Mouse (Mus musculus) neural tube, embryonic 15.5 days (tissue): ENCODE results near the gene Tmem116. TPM values are rescaled to one million over a fixed set of nuclear protein-coding genes. Genes with fewer than 3 reads are reported as not detected.
"Not testable (repeated sequence)": the region's sequence is repeated elsewhere in the genome, so short reads cannot be mapped to it uniquely, and the experiment has no call there.

Source experiments
- ATAC-seq: fragments of 200-750 bp; cut with Nextera tagmentation; 2 replicates; pipeline ENCODE4 v1.8.0; 2017; ENCODE audit warnings: mild to moderate bottlenecking, moderate TSS enrichment, moderate library complexity; ENCODE audit not compliant: low FRiP score
- H3K27ac ChIP-seq: fragments of 300-500 bp; sonication (generic); replicated peaks from 2 replicates; pipeline ENCODE4 v1.5.1; 2015; ENCODE audit warnings: mild to moderate bottlenecking, inconsistent platforms
- H3K27me3 ChIP-seq: fragments of 300-500 bp; sonication (generic); replicated peaks from 2 replicates; pipeline ENCODE4 v1.6.1; 2015; ENCODE audit warnings: inconsistent platforms
- H3K36me3 ChIP-seq: fragments of 300-500 bp; sonication (generic); 2 replicates; pipeline ENCODE4 v1.6.1; 2015; ENCODE audit warnings: inconsistent platforms
- H3K4me1 ChIP-seq: fragments of 300-500 bp; sonication (generic); 2 replicates; pipeline ENCODE4 v1.6.1; 2015; ENCODE audit warnings: inconsistent platforms
- H3K4me2 ChIP-seq: fragments of 300-500 bp; sonication (generic); 2 replicates; pipeline ENCODE4 v1.6.1; 2015; ENCODE audit warnings: inconsistent platforms, mild to moderate bottlenecking, moderate library complexity
- H3K4me3 ChIP-seq: fragments of 300-500 bp; sonication (generic); replicated peaks from 2 replicates; pipeline ENCODE4 v1.5.1; 2015; ENCODE audit warnings: mild to moderate bottlenecking, inconsistent platforms
- H3K9ac ChIP-seq: fragments of 300-500 bp; sonication (generic); replicated peaks from 2 replicates; pipeline ENCODE4 v1.6.1; 2015; ENCODE audit warnings: mild to moderate bottlenecking, inconsistent platforms
- H3K9me3 ChIP-seq: fragments of 300-500 bp; sonication (generic); replicated peaks from 2 replicates; pipeline ENCODE4 v1.6.1; 2016; ENCODE audit warnings: inconsistent platforms
- WGBS: fragments of 180-500 bp; shearing (Covaris S2); methylation state at CpG from one replicate; pipeline ENCODE4 v1.1.7; 2015; ENCODE audit warnings: mixed read lengths; 5-methylcytosine and 5-hydroxymethylcytosine counted together
- polyA plus RNA-seq: library from polyadenylated mRNA; unstranded; fragments of >200 nt; fragmentation: Nextera tagmentation; extraction: Ambion mirVana; gene quantifications from 2 replicates; pipeline ENCODE4 v1.2.1, GENCODE M21; 2015

Tmem116 gene
- polyA plus RNA-seq, 1 experiment from 2014 or later = 1.8 TPM

DNA sequence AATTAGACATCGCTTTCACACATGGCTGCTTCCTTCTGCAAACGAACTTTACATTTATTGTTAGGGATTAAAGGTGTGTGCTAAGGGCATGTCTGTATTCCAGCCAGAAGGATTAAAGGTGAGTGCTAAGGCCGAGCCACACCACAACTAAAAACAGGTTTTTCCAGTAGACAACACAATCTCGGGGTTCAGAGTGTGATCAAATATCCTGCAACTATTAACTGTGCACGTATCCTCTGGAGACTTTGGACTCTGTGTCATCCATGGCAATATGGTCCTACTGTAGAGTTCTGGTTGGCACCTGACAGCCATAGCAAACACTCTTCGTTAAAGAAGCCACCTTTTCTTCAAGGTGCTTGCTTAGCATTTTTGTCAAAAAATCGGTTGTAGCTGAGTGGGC lies 58.3 kb downstream of the Tmem116 start:
- H3K27me3 ChIP-seq = no peaks in the 10 kb centered on the region
- no peak overlapping the region for H3K4me2 ChIP-seq
- H3K9me3 ChIP-seq = no peaks in the 10 kb centered on the region
- H3K4me3 ChIP-seq = no peak overlapping the region
- H3K27ac ChIP-seq = no peak overlapping the region
- no peak overlapping the region for H3K9ac ChIP-seq
- ATAC-seq = no peak
- no peaks in the 10 kb centered on the region for H3K4me1 ChIP-seq
- WGBS = 81% methylated on average over 7 of the region's 7 CpGs
- H3K36me3 ChIP-seq = no peaks in the 10 kb centered on the region

DNA sequence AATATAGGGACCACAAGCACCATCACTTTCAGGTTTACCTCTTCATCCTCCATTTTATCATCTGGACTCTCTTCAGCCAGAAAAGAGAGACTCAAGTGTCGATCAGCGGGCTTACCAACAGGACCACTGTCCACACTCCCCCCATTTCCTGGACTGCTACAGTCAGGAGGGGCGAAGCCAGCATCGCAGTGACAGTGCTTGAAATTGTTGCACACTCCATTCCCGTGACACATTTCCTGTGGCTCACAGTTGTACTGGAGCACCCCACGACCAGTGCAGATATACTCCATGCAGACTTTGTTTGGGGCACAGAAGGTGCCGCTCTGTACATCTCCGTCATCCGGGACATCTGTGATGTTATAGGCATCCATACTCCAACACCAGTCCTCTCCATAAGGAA lies 67.3 kb downstream of the Tmem116 start:
- Histone ChIP-seq H3K36me3 (peaks cover 37% of the 10 kb centered on the region), H3K4me1 (no peaks in the 10 kb centered on the region), H3K9me3 (no peaks in the 10 kb centered on the region), H3K9ac (no peak overlapping the region), H3K4me2 (no peak overlapping the region), H3K27ac (no peak overlapping the region), H3K27me3 (no peaks in the 10 kb centered on the region), H3K4me3 (no peak overlapping the region)
- ATAC-seq = no peak
- WGBS = 96% methylated on average over 9 of the region's 9 CpGs

DNA sequence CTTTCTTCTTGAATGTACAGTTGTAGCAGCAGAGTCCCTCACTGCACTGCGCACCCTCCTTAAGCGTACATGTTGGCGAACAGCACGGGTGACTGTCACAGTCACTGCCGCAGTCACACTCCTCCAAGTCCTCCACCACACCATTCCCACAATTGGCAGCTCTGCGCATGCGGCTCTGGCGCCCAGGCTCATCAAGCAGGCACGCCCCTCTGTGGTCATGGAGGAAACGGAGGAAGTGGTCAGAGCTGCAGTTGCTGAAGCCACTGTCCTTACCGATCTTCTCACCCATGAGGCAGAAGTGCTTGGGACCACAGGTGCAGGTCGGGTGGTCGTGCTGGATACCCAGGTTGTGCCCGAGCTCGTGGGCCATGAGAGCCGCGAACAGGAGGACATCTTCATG lies 68.1 kb downstream of the Tmem116 start:
- H3K9me3 ChIP-seq, ATAC-seq, H3K4me2 ChIP-seq, H3K4me3 ChIP-seq, H3K4me1 ChIP-seq, H3K27ac ChIP-seq, H3K9ac ChIP-seq, H3K27me3 ChIP-seq: not testable (repeated sequence)
- peaks cover 44% of the 10 kb centered on the region for H3K36me3 ChIP-seq
- WGBS = 95% methylated on average over 12 of the region's 17 CpGs

DNA sequence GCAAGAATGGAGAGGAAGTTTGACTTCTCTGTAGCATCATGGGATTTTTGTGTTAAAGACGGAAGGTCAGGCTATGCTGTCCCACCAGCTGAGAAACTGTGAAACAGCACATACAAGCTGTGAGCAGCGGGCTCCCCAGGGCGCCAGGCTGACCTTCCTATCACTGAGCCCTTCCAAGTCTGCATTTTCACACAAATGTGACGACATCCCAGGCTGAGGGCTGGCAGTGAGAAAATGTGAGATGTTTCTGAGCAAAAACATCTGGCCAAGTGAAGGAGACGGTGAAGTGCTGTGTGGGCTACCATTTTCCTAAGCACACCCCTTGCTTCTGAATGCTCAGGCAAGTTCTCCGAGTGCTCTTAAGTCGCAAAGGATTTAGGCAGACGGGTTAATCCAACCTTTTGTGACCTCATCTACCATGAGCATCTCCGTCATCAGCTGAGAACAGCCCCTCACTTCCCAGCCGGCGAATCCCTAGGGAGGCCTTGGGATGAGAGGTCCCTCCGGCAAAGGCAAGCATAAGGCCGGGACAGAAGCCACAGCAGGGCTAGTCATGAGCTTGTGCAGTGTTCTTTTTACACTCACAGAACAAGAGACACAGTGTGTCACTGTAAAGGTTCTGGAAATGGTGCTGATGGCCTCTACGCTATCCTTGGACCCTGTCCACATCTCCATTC lies 74.2 kb downstream of the Tmem116 start:
- peaks cover 78% of the 10 kb centered on the region for H3K36me3 ChIP-seq
- H3K27me3 ChIP-seq = no peaks in the 10 kb centered on the region
- no peak overlapping the region for H3K4me2 ChIP-seq
- H3K9ac ChIP-seq = no peak overlapping the region
- H3K4me1 ChIP-seq = no peaks in the 10 kb centered on the region
- H3K9me3 ChIP-seq = no peaks in the 10 kb centered on the region
- WGBS = 90% methylated on average over 14 of the region's 14 CpGs
- ATAC-seq = no peak
- H3K27ac ChIP-seq = no peak overlapping the region
- H3K4me3 ChIP-seq = no peak overlapping the region

DNA sequence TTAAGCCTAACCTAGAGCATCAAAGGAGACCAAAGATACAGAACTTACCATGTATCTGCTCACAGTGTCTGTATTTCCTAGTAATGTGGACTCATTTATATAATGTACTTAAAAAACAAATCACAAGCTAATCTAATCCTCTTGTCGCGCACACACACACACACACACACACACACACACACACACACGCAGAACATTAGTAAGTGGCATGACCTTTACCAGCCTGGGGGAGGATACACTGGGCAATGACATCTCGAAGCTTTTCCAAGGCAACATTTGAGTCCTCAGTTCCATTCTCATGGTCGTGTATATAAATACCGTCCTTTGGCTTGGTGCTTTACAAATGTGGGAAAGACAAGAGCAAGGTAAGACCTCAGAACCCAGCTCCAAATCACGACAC lies 74.8 kb downstream of the Tmem116 start:
- Histone ChIP-seq H3K4me3 (no peak overlapping the region), H3K27ac (no peak overlapping the region), H3K9ac (no peak overlapping the region), H3K36me3 (peaks cover 78% of the 10 kb centered on the region), H3K27me3 (no peaks in the 10 kb centered on the region), H3K4me1 (no peaks in the 10 kb centered on the region), H3K9me3 (no peaks in the 10 kb centered on the region), H3K4me2 (no peak overlapping the region)
- ATAC-seq = no peak
- WGBS = 88% methylated on average over 7 of the region's 7 CpGs

DNA sequence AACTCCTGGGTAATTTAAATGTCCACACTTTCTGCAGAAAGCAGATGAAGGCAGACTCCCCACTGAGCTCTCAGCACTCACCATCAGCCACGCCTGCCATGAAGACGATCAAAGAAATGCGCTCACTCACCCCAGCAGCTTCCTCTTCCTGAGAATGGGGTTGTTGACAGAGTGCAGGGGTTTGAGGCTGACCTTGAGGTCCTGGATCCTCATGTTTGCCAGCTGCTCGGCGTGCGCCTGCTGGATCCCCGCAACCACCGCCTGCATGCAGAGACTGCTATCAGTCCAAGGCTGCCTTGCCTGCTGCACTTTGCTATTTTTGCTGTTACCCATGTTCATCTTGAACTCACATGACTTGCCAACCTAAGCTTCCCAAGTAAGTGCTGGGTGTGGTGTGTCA lies 75.3 kb downstream of the Tmem116 start:
- Histone ChIP-seq H3K4me3 (no peak overlapping the region), H3K27ac (no peak overlapping the region), H3K4me2 (no peak overlapping the region), H3K27me3 (no peaks in the 10 kb centered on the region), H3K9me3 (no peaks in the 10 kb centered on the region), H3K9ac (no peak overlapping the region), H3K36me3 (peaks cover 78% of the 10 kb centered on the region), H3K4me1 (no peaks in the 10 kb centered on the region)
- no peak for ATAC-seq
- WGBS = 86% methylated on average over 8 of the region's 8 CpGs

DNA sequence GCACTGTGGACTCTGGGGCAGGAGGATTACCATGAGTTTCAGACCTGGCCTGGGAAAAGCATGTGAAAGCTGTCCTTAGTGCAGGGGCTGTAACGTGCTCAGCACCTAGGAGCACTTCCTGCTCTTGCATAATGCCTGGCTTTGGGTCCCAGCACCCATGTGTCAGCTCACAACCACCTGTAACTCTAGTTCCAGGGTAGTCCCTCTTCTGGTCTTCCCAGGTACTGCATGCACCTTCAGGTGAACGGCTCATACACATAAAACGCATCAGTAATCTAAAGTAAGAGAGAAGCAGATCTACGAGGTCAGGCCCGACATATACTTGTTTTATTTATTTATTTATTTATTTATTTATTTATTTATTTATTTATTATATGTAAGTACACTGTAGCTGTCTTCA lies 82.8 kb downstream of the Tmem116 start:
- Histone ChIP-seq H3K4me2 (no peak overlapping the region), H3K36me3 (peaks cover 72% of the 10 kb centered on the region), H3K9me3 (no peaks in the 10 kb centered on the region), H3K27ac (no peak overlapping the region), H3K9ac (no peak overlapping the region), H3K27me3 (no peaks in the 10 kb centered on the region), H3K4me3 (no peak overlapping the region), H3K4me1 (no peaks in the 10 kb centered on the region)
- WGBS = 91% methylated on average over 5 of the region's 5 CpGs
- ATAC-seq = no peak

DNA sequence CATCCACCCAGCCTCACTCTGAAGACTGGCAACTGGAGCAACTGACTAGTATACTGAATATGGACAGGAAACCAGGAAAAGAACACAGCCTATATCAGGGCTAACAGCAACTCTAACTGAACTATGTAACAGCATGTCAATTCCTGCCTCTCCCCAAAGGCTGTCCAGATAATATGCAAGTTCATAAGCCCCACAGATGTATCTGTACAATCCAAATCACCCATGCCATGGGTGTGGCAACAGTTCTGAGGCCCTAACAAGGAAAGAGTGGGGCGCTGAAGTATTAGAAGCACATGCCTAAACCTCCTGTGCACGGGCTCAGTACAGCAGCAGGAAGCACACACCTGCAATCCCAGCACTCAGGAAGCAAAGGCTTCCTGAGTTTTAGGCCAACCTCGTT lies 83.4 kb downstream of the Tmem116 start:
- no peak overlapping the region for H3K9ac ChIP-seq
- peaks cover 66% of the 10 kb centered on the region for H3K36me3 ChIP-seq
- no peak overlapping the region for H3K4me3 ChIP-seq
- no peaks in the 10 kb centered on the region for H3K4me1 ChIP-seq
- no peak overlapping the region for H3K4me2 ChIP-seq
- ATAC-seq = no peak
- 95% methylated on average over 3 of the region's 3 CpGs for WGBS
- no peaks in the 10 kb centered on the region for H3K9me3 ChIP-seq
- H3K27me3 ChIP-seq = no peaks in the 10 kb centered on the region
- H3K27ac ChIP-seq = no peak overlapping the region

DNA sequence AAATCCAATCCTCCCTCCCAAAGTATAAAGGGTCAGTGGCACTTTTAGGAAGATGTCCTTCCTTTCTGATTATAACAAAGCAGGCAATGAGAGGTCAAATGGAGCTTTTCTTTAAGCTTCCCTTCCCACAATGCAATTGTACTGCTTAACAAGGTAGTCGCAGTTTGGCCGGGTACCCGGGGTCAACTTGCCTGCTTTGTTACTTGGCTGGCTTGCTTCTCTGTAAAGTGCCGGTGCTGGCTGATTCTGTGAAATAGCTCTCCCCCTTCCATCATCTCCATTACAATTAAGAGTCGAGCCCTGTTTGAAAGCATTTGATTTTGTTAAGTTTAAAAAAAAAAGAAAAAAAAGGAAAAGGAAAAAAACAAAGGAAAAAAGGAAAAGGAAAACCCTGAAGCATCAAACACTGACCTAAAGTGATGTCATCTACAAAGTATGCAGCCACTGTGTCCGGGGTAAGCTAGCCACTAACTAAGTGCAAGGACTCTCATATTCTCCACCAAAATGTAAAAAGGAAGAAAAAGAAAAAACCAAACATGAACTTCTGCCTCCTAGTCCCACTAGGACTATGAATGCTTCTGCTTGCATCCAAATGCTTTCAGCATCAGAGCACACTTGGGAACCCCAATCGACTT lies 85.3 kb downstream of the Tmem116 start:
- no peak overlapping the region for H3K9ac ChIP-seq
- H3K4me2 ChIP-seq = no peak overlapping the region
- no peak for ATAC-seq
- H3K27me3 ChIP-seq = no peaks in the 10 kb centered on the region
- no peaks in the 10 kb centered on the region for H3K9me3 ChIP-seq
- H3K4me1 ChIP-seq = peaks cover 8% of the 10 kb centered on the region
- peaks cover 49% of the 10 kb centered on the region for H3K36me3 ChIP-seq
- H3K4me3 ChIP-seq = no peak overlapping the region
- 58% methylated on average over 7 of the region's 7 CpGs for WGBS
- H3K27ac ChIP-seq = no peak overlapping the region

DNA sequence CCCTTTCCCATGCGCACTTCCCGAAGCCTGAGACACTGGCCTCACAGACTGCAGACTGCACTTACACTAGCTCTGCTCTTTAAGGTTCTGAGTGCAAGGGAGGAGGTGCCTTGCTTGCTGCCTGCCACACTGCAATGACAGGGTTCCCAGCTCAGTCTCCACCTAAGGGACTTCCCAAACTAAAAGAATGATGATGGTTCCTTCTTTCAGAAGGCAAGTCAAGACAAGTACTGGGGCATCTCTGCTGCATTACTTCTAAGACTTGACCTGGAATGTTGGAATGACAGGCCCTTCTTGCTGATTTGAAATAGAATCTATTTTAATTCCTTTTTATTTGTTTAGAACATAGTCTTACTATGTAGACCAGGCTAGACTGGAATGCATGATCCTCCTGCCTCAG lies 85.9 kb downstream of the Tmem116 start:
- H3K4me2 ChIP-seq = no peak overlapping the region
- peaks cover 44% of the 10 kb centered on the region for H3K36me3 ChIP-seq
- 72% methylated on average over 2 of the region's 2 CpGs for WGBS
- H3K9ac ChIP-seq = no peak overlapping the region
- H3K9me3 ChIP-seq = no peaks in the 10 kb centered on the region
- H3K4me1 ChIP-seq = peaks cover 13% of the 10 kb centered on the region
- H3K4me3 ChIP-seq = no peak overlapping the region
- H3K27ac ChIP-seq = no peak overlapping the region
- H3K27me3 ChIP-seq = no peaks in the 10 kb centered on the region
- ATAC-seq = no peak

DNA sequence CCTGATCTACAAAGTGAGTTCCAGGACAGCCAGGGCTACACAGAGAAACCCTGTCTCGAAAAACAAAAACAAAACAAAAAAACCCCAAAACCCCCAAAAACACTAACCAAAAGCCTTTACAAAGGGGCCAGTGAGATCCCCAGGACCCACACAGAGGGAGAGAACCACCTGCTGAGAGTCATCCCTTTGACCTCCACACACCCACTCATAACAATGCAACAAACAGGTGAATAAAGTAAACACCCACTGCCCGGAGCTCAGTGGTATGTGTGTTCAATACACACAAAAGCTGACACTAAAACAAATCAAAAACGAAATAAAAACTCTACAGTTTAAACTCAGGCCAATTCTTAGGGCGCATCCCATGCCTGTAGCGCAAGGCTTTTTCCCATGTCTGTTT lies 88.4 kb downstream of the Tmem116 start:
- Histone ChIP-seq H3K9ac (no peak overlapping the region), H3K9me3 (no peaks in the 10 kb centered on the region), H3K27ac (no peak overlapping the region), H3K4me2 (no peak overlapping the region), H3K4me1 (peaks cover 35% of the 10 kb centered on the region), H3K4me3 (no peak overlapping the region), H3K36me3 (peaks cover 22% of the 10 kb centered on the region), H3K27me3 (no peaks in the 10 kb centered on the region)
- ATAC-seq = no peak
- 95% methylated on average over 5 of the region's 5 CpGs for whole genome bisulfite sequencing

DNA sequence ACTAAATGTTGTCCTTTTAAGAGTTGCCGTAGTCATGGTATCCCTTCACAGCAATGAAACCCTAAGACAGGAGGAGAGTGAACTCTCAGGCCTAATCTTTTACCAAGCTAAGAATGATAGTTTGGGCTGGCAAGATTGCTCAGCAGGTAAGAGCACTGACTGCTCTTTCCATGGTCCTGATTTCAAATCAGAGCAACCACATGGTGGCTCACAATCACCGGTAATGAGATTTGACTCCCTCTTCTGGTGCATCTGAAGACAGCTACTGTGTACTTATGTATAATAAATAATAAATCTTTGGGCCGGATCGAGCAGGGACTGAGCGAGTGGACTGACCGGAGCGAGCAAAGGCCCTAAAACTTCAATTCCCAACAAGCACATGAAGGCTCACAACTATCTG lies 89.5 kb downstream of the Tmem116 start:
- Histone ChIP-seq H3K4me3 (no peak overlapping the region), H3K9ac (no peak overlapping the region), H3K27ac (no peak overlapping the region), H3K4me2 (no peak overlapping the region), H3K4me1 (peaks cover 36% of the 10 kb centered on the region), H3K9me3 (no peaks in the 10 kb centered on the region), H3K27me3 (no peaks in the 10 kb centered on the region), H3K36me3 (peaks cover 10% of the 10 kb centered on the region)
- 83% methylated on average over 7 of the region's 7 CpGs for WGBS
- ATAC-seq = no peak
